Mouse (Mus musculus) common myeloid progenitor, adult 5-6 weeks (primary cell): Measurements from ENCODE around the gene Hoxd10. TPM values are rescaled to one million over a fixed set of nuclear protein-coding genes. Genes with fewer than 3 reads are reported as not detected.

ENCODE experiments used
- ATAC-seq: replicated peaks from 2 replicates; pipeline ENCODE4 v1.8.0; 2016; ENCODE audit warnings: low read depth, mild to moderate bottlenecking, moderate TSS enrichment, inconsistent platforms; ENCODE audit not compliant: poor library complexity, severe bottlenecking
- total RNA-seq: library from RNA; stranded (forward); fragments of 200-1000, 187-1606 nt; gene quantifications from 2 replicates; pipeline ENCODE4 v1.2.3, GENCODE M21; 2017

Hoxd10 gene
- total RNA-seq, 1 experiment from 2014 or later, result not detected

DNA sequence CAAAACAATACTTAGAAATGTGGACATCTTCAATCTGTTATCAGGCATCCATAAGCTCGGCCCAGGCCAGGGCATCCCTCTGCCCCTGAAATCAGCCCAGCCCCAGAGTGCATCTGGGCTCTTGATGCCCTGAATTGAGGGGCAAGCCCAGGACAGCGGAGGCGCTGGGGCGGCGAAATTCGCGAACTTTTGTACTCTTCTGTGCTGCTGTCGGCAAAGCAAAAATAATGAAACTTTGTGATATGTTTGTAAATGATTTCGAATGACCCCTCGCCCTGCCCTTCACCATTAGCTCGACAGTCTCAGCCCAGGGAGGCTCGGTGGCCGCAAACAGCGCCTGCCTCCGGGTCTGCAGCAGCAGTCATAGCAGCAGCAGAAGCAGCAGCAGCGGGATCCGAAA lies 33.4 kb downstream of the Hoxd10 start:
- ATAC-seq, result no peak

DNA sequence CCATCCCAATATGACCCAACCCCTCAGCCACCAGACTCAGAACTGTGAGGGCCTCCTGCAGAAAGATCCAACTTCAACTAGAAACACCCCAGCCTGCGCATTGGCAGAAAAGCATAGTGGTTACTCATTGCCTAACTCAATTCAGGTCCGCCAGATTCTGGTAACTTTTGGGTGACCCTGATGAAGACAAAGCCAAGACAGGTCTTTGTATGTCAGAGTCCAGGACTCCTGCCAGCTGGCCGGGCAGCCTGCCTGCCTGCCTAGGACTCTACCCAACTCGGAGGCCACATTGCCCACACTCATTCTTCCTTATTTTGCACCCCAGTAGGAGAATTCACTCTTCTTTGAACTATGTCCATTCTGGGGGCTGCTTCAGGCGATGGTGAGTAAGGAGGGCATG lies 34.8 kb downstream of the Hoxd10 start, which contains the start of gene Gm28230:
Gene Gm28230 (plus strand): TSS at position 178 of the 400 bp plus-strand sequence.
- ATAC-seq, result no peak

GRCm38 (mm10) chr2:74726973-74727639 lies 35.4 kb downstream of the Hoxd10 start:
- ATAC-seq, result no peak

- no peak for ATAC-seq
Observed at GRCm38 (mm10) chr2:74727640-74728302, 36.0 kb downstream of the Hoxd10 start.

- no peak for ATAC-seq
Observed at GRCm38 (mm10) chr2:74728303-74728680, 36.6 kb downstream of the Hoxd10 start.

DNA sequence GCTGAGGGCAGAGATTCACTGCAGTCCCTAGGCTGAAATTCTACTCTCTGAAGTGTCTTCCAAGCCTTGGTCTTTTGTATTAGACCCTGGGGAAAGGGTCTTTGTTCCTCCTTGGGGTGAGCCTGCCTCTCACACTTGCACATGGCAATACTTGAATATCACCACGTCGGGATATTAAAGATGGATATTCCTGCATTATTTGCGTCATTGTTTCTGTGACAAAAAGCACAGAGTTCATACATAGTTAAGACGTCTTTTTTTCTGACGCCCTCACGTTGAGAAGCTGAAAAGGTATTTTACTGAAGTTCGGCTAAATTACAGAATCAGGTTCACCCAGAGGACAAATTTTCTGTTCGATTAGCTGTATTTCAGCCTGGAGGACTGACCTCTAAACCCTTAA lies 38.6 kb downstream of the Hoxd10 start:
- no peak for ATAC-seq

GRCm38 (mm10) chr2:74731055-74731454 lies 39.3 kb downstream of the Hoxd10 start:
- no peak for ATAC-seq

DNA sequence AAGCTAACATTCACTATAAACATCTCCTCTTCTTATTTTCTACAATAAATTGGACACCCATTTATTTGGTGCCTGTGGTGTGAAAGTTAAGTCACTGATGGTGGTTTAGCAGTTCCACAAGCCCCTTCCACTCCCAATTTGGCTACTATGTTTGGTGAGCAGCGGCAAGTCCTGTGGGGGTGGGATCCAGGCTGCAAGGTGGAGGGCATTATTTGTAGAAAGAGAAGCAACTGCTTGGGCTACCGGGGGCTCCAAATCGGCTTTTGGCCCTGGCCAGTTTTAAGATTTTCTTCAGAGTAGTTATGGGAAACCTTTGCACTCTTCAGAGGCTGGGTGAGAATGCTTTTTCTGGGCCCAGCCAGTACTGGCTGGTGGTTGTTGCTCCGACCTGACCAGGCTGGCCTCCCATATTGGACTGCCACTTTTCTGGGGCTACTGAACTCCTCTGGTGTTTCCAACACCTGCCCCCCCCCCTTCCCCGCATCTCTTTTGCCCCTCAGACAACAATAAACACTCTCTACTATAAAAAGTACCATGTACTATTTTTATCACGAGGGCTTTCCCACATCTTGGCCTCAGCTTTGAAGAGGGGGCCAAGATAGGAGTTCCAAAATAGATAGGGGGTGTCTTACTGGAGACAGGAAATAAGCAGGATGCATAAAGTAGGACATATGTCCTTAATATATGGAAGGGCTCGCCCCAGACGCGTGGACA lies 40.2 kb downstream of the Hoxd10 start:
- ATAC-seq, result no peak

- ATAC-seq, result no peak
Observed at GRCm38 (mm10) chr2:74732513-74733316, 41.0 kb downstream of the Hoxd10 start.

DNA sequence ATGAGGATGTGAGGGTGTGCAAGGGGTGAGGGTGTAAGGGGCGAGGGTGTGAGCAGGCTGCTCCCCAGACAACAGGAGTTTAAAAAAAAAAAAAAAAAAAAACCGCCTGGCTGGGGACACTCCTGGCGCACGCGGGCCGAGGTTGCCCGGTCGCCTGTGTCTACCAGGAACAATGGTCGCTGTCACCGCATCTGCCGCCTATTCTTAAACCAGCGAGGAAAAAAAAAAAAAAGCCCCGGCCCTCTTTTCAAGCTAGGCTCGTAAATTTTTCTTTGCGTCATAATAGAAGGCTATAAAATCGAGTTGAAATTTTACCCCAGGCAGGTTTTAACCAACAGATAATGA lies 41.6 kb downstream of the Hoxd10 start:
- ATAC-seq, result no peak

DNA sequence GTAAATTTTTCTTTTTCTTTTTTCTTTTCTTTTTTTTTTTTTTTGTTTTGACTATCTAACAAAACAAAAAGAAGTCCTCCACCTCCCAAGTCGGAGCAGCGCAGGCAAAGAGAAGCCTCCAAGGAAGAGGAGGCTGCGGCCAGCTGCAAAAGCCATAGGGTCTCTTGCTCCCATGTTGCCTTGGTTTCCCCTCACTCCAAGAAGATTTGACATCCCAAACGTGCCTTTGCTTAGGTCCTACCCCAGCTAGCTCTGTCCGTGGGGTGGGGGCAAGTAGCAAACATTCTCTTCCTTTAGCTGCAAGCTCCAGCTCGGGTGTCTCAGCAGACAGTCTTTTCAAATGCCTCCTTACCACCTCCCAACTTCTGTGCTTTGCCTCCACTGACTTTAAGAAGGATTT lies 42.0 kb downstream of the Hoxd10 start:
- ATAC-seq, result no peak

DNA sequence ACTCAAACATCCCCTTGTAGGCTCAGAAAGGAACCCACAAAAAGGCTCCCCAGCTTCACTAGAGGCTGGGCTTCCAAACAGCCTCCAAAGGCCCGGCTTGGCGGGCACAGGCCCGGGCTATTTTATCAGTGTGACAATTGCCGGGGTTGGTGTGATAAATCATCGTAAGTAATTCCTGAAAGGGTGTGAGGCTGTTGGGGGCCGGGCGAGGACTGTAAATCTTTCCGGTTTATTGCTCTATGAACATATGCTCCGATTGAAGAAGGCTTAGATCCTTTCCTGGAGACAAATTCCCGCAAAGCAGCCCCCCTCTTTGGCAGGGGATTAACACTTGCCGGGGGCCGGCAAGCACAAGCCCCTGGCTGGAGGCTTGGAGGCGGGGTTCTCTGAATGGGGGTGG lies 42.7 kb downstream of the Hoxd10 start:
- ATAC-seq, result no peak

- ATAC-seq, result no peak
Observed at GRCm38 (mm10) chr2:74734996-74735811, 43.5 kb downstream of the Hoxd10 start.

GRCm38 (mm10) chr2:74735851-74736687 lies 44.3 kb downstream of the Hoxd10 start:
- ATAC-seq, result no peak

- no peak for ATAC-seq
Observed at GRCm38 (mm10) chr2:74736688-74737577, 45.2 kb downstream of the Hoxd10 start.

GRCm38 (mm10) chr2:74737578-74738070 lies 45.9 kb downstream of the Hoxd10 start:
- ATAC-seq, result no peak

DNA sequence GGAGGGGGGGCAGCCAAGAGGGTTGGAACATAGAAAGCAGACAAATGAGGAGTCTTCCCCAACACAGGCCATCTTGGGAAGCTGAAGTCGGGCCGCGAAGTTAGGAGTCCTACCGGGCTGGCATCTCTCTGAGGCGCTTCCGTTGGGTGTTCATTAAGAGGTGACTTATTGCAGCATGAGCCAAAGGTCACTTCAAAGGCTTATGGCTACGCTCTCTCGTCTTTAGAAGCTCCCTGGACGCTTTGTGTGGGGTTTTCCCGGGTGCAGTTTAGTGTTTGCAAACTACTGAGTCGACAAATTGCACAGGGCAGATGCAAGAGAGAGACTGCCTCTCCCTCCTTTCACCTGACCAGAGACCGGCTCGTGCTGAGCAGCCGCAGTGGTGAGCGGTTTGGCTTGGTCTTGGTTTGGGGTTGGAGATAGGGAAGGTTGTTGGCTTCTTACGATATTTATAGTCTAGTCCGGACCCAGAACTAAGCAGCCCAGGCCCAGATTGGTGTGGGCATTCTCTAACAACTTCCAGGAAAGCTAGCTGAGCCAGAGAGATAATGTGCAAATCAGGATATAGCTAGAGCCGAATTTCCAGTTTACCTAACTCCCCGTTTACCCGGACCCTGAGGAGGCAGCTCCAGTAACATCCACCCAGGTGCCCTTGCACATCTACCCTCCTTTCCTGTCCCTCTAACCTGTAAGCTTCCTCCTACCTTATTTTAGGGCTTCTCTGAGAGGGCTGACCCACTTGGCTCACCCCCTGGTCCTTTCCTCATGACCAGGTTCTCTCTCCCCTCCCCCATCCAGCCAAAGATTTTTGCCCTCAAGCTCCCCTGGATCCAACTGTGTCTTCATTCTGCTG lies 47.1 kb downstream of the Hoxd10 start:
- ATAC-seq, result no peak
